Mouse (Mus musculus) adrenal gland, postnatal 25 days (tissue): ENCODE measurements around the gene Zcchc12. TPM values are rescaled to one million over a fixed set of nuclear protein-coding genes. Genes with fewer than 3 reads are reported as not detected.

ENCODE experiments used
- DNase-seq: peaks from one replicate; pipeline ENCODE4 v3.0.0; 2021; ENCODE audit warnings: mixed read lengths
- long read RNA-seq: library from polyadenylated mRNA; stranded (forward); transcript quantifications from one replicate; pipeline ENCODE4 v2.0.0, GENCODE M21; 2021
- total RNA-seq: library from RNA; stranded (reverse); gene quantifications from 2 replicates; pipeline ENCODE4 v1.2.3, GENCODE M21; 2021

The Zcchc12 gene
- total RNA-seq: 3.5 and 3.9 TPM in 2 replicates
- long read RNA-seq, partial matches to known transcripts: 1 of 9 reads
- long read RNA-seq, other reads (novel, unspliced or antisense): 4 of 9 reads

- DNase-seq: peak; percentile 23
Measured at GRCm38 (mm10) chrX:36195736-36196525, at the start of gene Zcchc12. Gene Zcchc12 (plus strand): TSS chrX:36195904.

DNA sequence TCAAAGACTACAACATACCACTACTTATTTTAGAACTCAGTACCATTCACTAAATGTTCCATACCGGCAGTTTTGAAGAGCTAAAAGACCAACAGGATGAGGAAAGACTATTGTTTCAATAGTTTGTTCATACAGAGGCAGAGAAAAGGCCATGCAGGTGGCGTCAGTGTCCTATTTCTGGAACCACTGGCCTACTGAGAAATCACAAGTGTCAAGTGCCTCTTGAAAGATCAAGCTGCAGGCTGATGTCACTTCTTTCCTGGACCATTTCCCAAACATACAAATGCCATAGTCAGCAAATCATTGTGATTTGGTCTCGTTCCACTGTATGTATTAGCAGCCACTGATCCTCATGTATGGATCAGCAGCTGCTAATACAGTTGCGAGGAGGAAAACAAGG lies 49.0 kb upstream of the Zcchc12 start:
- DNase-seq: no peak

DNA sequence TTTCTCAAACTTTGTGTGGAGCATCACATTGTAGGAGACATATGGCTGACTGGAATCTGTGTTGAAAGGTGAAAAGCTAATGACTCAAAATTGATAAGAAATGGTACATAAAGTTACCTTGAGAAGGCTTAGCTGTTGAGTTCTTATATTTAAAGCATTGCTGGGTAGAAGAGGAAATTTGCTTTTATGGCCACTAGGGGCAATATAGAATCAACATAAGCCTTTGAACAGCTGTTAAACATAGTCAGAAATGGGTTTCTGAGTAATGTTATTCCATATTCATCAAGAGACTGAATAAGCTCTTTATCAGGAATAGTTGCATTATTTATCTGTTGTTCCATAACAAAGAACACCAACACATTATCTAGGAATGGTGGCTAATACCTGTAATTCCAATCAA lies 45.6 kb upstream of the Zcchc12 start:
- no peak for DNase-seq

GRCm38 (mm10) chrX:36156677-36157076 lies 39.0 kb upstream of the Zcchc12 start:
- DNase-seq: no peak

- DNase-seq: no peak
Measured at GRCm38 (mm10) chrX:36161567-36161966, 34.1 kb upstream of the Zcchc12 start.

DNA sequence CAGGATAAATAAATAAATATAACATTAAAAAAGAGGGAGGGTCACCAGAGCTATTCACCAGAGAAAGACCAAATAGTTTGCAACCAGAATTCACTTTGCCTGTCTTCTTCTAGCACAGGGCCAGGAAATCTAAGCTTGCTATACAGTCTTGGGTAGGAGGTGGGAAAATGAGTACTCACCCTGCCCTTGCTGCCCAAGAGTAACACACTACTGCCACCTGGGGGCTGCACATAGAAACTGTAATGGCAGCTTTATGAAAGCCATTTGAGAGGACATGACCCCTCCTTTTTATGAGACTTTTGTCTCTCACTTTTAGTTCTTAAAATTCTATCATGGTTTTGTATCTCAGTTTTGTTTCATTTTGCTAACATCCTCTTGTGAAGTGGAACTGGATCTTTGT lies 12.1 kb upstream of the Zcchc12 start:
- DNase-seq: peak; percentile 57

GRCm38 (mm10) chrX:36186036-36186435 lies 9.7 kb upstream of the Zcchc12 start:
- DNase-seq: no peak

- no peak for DNase-seq
Measured at GRCm38 (mm10) chrX:36186443-36186842, 9.3 kb upstream of the Zcchc12 start.

DNA sequence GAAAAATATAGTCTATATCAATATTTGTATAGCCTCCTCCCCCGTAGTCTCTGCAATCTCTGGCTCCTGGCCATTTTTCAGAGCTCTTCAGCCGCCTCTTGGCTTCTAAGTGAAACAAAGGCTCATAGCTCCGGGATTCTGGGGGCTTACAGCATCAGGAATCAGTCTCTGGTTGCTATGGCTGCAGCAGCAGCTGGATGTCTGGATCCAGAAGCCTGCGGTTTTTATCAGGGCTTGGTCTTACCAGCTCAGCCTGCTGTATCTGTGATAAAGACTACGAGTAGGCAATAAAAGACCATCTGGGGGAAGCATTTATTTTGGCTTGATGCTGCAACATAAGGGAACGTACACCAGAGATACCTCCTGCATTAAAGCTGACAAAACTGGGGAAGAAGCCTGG lies 1.8 kb upstream of the Zcchc12 start:
- no peak for DNase-seq

DNA sequence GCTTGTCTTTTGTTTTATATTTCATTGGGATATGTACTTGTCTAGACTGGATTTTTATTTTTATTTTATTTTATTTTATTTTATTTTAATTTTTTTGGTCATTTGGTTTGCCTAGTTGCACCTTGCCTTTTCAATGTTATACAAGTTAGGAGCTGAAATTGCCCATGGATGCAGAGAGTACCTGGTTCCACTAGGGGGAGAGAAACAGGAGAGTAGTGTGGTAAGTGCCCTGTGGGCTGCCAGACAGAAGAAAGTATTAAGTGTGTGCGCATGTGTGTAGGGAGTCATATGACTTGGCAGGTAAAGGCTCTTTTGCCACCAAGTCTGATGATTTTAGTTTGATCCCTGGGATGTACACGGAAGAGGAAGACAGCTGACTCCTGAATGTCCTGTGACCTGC lies 13.8 kb downstream of the Zcchc12 start:
- no peak for DNase-seq

DNA sequence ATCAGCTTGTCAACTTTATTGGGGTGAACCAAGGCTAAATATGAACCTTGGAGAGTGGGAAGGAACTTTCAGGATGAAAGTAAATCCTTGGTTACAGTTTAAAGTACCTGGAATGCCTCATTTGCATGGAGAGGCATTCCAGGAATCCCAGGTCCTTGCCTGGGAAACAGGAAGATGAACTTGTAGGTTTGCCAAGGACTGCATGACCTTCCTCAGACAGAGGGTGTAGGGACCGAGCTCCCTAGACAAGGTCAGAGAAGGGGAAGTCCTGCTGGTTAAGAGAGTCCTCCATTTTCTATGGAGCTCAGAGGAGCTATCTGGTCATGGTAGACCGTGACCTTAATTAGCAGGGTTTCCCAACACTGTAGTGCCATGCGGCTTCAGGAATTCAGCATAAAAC lies 15.5 kb downstream of the Zcchc12 start:
- DNase-seq: no peak

GRCm38 (mm10) chrX:36221366-36221765 lies 25.7 kb downstream of the Zcchc12 start:
- no peak for DNase-seq

- DNase-seq: peak; percentile 77
Measured at GRCm38 (mm10) chrX:36225777-36226176, 30.1 kb downstream of the Zcchc12 start.

DNA sequence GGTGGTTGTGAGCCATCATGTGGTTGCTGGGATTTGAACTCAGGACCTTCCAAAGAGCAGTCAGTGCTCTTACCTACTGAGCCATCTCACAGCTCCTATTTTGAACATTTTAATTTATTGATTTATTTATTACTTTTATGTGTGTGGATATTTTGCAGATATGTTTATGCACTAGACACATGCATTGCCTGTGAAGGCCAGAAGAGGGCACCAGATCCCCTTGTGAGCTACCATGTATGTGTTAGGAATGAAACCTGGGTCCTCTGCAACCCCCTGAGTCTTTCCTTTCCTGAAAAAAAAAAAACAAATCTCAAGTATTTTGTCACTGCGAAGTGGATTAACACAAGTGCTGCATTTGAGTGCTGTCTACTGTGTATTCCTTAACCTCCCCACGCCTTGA lies 30.9 kb downstream of the Zcchc12 start:
- DNase-seq: peak; percentile 38

DNA sequence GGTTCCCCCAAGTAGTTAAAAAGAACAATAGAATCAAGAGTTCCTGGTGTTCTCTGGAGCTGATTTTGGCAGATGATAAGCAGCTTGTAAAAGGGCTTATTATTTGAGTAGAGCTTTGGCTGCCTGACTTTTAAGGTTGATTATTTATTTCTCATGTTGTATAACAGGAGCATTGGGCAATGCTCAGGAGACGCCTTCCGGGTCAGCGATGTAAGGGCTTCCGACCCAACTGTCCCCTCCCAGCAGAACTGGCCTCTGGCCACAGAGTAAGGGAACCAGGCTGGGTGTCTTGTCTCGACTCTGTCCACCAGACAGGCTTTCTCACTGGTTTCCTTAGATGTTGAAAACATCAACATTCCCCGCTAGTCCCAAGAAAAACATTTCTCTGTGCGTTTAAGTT lies 33.2 kb downstream of the Zcchc12 start:
- DNase-seq: no peak

GRCm38 (mm10) chrX:36229273-36229672 lies 33.6 kb downstream of the Zcchc12 start:
- DNase-seq: no peak

- no peak for DNase-seq
Measured at GRCm38 (mm10) chrX:36235652-36236051, 39.9 kb downstream of the Zcchc12 start.

Other genes starting within 250 kb of the Zcchc12 start
- 10.2 and 10.3 TPM in 2 replicates for gene Il13ra1, start 83.8 kb upstream of the Zcchc12 start, total RNA-seq
- gene Lonrf3, start 132.4 kb downstream of the Zcchc12 start, total RNA-seq: 4.3 and 7.6 TPM in 2 replicates
- not detected in 2 replicates for gene Gm6268, start 205.4 kb downstream of the Zcchc12 start, total RNA-seq